Mouse (Mus musculus) kidney, embryonic 15.5 days (tissue): ENCODE measurements at regions not wholly inside any gene's neighbourhood (a gene's known extent, or its start where the extent isn't known, plus 50 kb on each side); places are given as distances from the start of the nearest gene placed in this dataset.

ENCODE experiments used
- ATAC-seq: fragments of 200-750 bp; cut with Nextera tagmentation; replicated peaks from 2 replicates; pipeline ENCODE4 v1.8.0; 2017; ENCODE audit warnings: moderate TSS enrichment; ENCODE audit not compliant: low FRiP score
- H3K27ac ChIP-seq: fragments of 300-500 bp; sonication (generic); 2 replicates; pipeline ENCODE4 v1.5.1; 2015; ENCODE audit warnings: mild to moderate bottlenecking, inconsistent platforms
- H3K27me3 ChIP-seq: fragments of 300-500 bp; sonication (generic); 2 replicates; pipeline ENCODE4 v1.6.1; 2015; ENCODE audit warnings: inconsistent platforms
- H3K36me3 ChIP-seq: fragments of 300-500 bp; sonication (generic); 2 replicates; pipeline ENCODE4 v1.6.1; 2015; ENCODE audit warnings: inconsistent platforms
- H3K4me1 ChIP-seq: fragments of 300-500 bp; sonication (generic); 2 replicates; pipeline ENCODE4 v1.6.1; 2015; ENCODE audit warnings: inconsistent platforms
- H3K4me2 ChIP-seq: fragments of 300-500 bp; sonication (generic); 2 replicates; pipeline ENCODE4 v1.6.1; 2015; ENCODE audit warnings: moderate library complexity, mild to moderate bottlenecking, inconsistent platforms
- H3K4me3 ChIP-seq: fragments of 300-500 bp; sonication (generic); replicated peaks from 2 replicates; pipeline ENCODE4 v1.5.1; 2015; ENCODE audit warnings: mild to moderate bottlenecking, inconsistent platforms
- H3K9ac ChIP-seq: fragments of 300-500 bp; sonication (generic); 2 replicates; pipeline ENCODE4 v1.6.1; 2015; ENCODE audit warnings: mild to moderate bottlenecking, inconsistent platforms
- H3K9me3 ChIP-seq: fragments of 300-500 bp; sonication (generic); replicated peaks from 2 replicates; pipeline ENCODE4 v1.6.1; 2016; ENCODE audit warnings: inconsistent platforms
- WGBS: fragments of 180-500 bp; shearing (Covaris S2); methylation state at CpG from one replicate; pipeline ENCODE4 v1.1.7; 2015; ENCODE audit warnings: mixed read lengths; 5-methylcytosine and 5-hydroxymethylcytosine counted together

DNA sequence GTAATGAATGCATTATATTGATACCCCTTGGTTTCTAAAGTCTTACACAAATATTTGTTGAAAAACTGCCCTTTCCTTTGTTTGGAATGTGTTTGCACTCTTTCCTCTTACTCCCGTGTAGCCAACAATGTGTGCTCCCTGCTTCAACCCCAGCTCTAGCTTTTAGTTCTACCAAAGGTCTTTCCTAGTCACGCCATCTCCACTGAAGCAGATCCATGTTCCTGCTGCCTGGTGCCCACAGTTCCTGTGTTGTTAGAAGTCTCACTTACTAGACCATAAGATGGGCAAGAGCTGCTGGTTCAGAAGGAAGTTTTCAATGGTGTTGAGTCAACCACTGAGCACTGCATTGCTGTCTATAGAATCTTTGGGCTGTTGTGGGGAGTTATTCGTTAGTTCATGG, 137.0 kb downstream of the Klf5 start:
- 72% methylated on average over 3 of the region's 3 CpGs for whole genome bisulfite sequencing
- no peak for ATAC-seq
- H3K27ac ChIP-seq = no peak overlapping the region
- no peak overlapping the region for H3K4me2 ChIP-seq
- no peaks in the 10 kb centered on the region for H3K27me3 ChIP-seq
- no peaks in the 10 kb centered on the region for H3K9me3 ChIP-seq
- no peak overlapping the region for H3K9ac ChIP-seq
- H3K4me3 ChIP-seq = no peak overlapping the region
- no peaks in the 10 kb centered on the region for H3K36me3 ChIP-seq
- no peaks in the 10 kb centered on the region for H3K4me1 ChIP-seq

DNA sequence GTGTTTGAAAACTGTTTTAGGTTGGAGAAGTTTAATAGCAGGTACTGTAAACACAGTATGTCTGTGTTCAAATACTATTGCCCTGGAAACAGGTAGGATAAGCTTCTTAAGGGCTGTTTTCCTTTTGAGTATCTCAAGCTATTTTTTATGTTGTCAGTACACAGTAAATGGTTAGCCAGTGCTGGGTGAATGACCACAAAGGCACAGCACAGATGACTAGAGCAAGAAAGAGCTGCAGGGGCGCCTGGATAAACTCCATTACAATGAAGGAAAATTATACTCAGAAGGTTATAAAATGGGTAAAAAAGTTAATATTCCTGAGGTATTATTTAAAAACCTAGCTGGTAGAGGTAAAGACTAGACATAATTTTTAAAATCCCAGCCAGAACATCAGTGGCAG, 137.6 kb downstream of the Klf5 start:
- WGBS = 88% methylated on average over 1 of the region's 1 CpGs
- Histone ChIP-seq H3K36me3 (no peaks in the 10 kb centered on the region), H3K4me3 (no peak overlapping the region), H3K27ac (no peak overlapping the region), H3K9me3 (no peaks in the 10 kb centered on the region), H3K4me1 (no peaks in the 10 kb centered on the region), H3K9ac (no peak overlapping the region), H3K27me3 (no peaks in the 10 kb centered on the region), H3K4me2 (no peak overlapping the region)
- ATAC-seq = no peak

DNA sequence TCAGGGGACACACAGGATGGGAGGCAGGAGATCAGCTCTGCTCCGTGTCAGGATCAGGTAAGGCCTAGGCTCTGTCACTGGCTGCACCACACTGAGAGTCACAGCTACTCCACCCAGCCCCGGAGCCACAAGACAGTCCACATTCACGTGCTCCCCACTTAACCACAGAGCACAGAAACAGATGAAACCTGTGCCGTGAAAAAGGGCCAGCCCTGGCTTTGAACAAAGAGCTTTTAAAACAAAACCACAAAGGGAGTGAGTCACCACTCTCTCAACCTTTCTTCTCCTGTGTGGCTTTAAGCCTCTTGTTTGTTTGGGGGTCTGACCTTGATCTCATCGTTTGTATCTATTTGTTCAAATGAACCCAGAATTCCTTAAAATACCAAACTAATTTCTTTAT, 150.6 kb downstream of the Klf5 start:
- WGBS = 70% methylated on average over 5 of the region's 5 CpGs
- no peaks in the 10 kb centered on the region for H3K27me3 ChIP-seq
- no peak overlapping the region for H3K4me3 ChIP-seq
- H3K4me1 ChIP-seq = no peaks in the 10 kb centered on the region
- no peak overlapping the region for H3K27ac ChIP-seq
- no peak overlapping the region for H3K4me2 ChIP-seq
- ATAC-seq = no peak
- H3K9me3 ChIP-seq = no peaks in the 10 kb centered on the region
- H3K9ac ChIP-seq = no peak overlapping the region
- no peaks in the 10 kb centered on the region for H3K36me3 ChIP-seq

DNA sequence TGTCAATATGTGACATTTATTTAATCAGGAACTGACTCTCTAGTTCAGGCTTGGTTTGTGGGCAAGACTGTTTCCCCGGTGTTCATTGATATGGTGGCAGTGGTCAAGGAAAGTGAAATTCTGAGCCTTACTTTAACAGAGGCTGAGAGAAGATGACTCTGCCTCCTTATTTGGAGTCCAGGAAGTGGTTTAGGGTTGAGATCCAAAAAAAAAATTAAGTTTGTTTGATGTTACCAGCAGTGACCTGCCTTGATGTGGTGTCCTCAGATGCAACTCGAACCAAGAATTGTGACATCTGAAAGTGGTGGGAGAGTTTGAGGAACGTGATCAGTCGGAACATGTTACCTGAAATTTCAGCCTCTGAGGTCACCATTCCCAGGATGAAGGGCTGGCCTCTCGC, 151.4 kb downstream of the Klf5 start:
- Histone ChIP-seq H3K4me3 (no peak overlapping the region), H3K27me3 (no peaks in the 10 kb centered on the region), H3K9ac (no peak overlapping the region), H3K27ac (no peak overlapping the region), H3K4me1 (no peaks in the 10 kb centered on the region), H3K36me3 (no peaks in the 10 kb centered on the region), H3K4me2 (no peak overlapping the region), H3K9me3 (no peaks in the 10 kb centered on the region)
- WGBS = 89% methylated on average over 5 of the region's 5 CpGs
- ATAC-seq = no peak

DNA sequence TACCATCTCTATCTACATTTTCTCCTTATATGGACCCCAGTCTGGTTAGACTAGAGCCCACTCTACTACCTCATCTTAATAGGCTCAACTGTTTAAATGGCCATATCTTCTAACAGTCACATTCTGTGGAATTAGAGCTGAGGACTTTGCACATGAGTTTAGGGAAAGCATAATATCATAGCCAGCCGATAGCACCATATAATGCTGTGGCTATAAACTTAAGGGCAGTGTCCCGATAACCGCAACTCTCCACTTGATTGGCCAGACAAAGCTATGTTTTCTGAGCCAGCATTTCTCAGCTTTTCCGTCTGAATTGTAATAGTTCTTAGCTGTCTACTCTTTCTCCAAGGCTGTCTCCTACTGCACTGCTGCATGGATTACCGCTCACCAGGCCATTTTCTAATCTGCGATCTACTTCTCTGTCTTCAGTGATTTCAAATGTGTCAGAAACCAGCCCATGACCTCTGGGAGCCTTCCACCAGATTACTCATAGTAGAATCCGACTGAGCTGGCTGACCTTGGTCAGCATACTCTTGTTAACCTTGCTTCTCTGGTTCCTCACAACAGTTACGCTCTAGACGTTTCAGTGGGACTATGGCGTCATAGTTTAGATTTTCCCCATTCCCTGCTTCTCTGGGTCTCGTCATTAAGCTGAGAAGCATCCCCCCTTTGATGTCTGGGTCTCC, 152.8 kb downstream of the Klf5 start:
- no peaks in the 10 kb centered on the region for H3K9me3 ChIP-seq
- H3K4me1 ChIP-seq = no peaks in the 10 kb centered on the region
- H3K4me3 ChIP-seq = no peak overlapping the region
- ATAC-seq = no peak
- no peaks in the 10 kb centered on the region for H3K27me3 ChIP-seq
- H3K27ac ChIP-seq = no peak overlapping the region
- H3K9ac ChIP-seq = no peak overlapping the region
- H3K4me2 ChIP-seq = no peak overlapping the region
- H3K36me3 ChIP-seq = no peaks in the 10 kb centered on the region
- WGBS = 86% methylated on average over 11 of the region's 11 CpGs

DNA sequence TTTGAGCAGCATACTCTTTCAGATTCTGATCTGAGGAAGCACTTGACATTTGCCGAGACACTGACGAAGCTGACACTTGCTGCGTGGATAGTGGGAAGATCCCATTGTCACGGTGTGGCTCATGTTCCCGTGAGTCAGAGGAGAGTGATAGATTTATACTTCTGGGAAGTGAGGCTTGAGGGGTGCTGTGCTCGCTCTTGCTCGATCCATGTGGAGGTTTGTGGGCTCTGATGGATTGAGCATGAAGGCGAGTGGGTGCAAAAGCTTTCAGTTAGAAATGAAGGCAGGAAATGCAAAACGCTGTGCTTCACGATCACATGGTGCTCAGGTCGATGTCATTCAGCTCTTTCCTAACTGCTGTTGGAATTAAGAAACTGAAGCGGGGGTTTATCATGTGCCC, 155.4 kb downstream of the Klf5 start:
- no peak for ATAC-seq
- 63% methylated on average over 12 of the region's 12 CpGs for WGBS
- no peak overlapping the region for H3K9ac ChIP-seq
- H3K4me2 ChIP-seq = no peak overlapping the region
- H3K36me3 ChIP-seq = no peaks in the 10 kb centered on the region
- H3K27ac ChIP-seq = no peak overlapping the region
- H3K9me3 ChIP-seq = no peaks in the 10 kb centered on the region
- H3K4me3 ChIP-seq = no peak overlapping the region
- no peaks in the 10 kb centered on the region for H3K27me3 ChIP-seq
- no peaks in the 10 kb centered on the region for H3K4me1 ChIP-seq

DNA sequence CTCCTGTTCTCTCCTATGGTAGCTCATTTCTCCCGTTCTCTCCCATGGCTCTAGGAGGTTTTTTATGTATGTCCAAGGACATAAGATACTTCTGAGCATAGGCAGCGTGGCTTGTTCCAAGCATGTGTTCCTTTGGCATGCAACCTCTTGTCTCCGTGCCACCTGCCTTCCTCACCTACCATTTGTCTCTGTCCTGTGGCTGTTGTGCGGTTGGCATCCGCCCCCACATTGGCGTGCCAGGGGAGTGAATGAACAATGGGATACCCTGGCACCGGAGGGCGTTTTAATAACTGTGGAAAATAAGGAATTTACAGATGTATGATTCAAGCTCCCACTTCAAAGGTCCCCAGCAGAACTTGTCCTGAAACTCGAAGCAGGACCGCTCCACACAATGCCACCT, 158.1 kb downstream of the Klf5 start:
- no peaks in the 10 kb centered on the region for H3K9me3 ChIP-seq
- H3K4me1 ChIP-seq = no peaks in the 10 kb centered on the region
- no peak overlapping the region for H3K4me3 ChIP-seq
- no peak overlapping the region for H3K27ac ChIP-seq
- no peak overlapping the region for H3K4me2 ChIP-seq
- ATAC-seq = no peak
- 71% methylated on average over 10 of the region's 10 CpGs for WGBS
- H3K27me3 ChIP-seq = no peaks in the 10 kb centered on the region
- H3K36me3 ChIP-seq = no peaks in the 10 kb centered on the region
- H3K9ac ChIP-seq = no peak overlapping the region

DNA sequence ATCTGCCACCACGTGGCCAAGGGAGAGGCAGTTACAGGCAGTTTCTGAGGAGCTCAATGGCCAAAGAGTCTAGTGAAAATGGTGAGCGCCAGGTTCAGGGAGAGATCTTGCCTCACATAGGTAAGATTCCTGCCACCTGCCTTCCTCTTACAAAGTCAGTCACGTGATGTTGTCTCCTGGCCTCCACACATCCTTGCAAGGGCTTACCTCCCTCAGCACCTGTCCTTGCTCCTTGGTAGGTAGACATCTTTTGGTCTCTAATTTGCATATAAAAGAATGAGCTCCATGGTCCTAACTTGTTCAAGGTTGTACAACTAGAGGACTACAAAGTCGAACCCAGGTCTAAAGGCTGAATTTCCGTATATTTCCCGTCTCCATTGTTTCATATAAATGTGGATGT, 159.1 kb downstream of the Klf5 start:
- Histone ChIP-seq H3K4me1 (no peaks in the 10 kb centered on the region), H3K4me3 (no peak overlapping the region), H3K4me2 (no peak overlapping the region), H3K9ac (no peak overlapping the region), H3K27ac (no peak overlapping the region), H3K9me3 (no peaks in the 10 kb centered on the region), H3K36me3 (no peaks in the 10 kb centered on the region), H3K27me3 (no peaks in the 10 kb centered on the region)
- ATAC-seq = no peak
- WGBS = 87% methylated on average over 6 of the region's 6 CpGs

DNA sequence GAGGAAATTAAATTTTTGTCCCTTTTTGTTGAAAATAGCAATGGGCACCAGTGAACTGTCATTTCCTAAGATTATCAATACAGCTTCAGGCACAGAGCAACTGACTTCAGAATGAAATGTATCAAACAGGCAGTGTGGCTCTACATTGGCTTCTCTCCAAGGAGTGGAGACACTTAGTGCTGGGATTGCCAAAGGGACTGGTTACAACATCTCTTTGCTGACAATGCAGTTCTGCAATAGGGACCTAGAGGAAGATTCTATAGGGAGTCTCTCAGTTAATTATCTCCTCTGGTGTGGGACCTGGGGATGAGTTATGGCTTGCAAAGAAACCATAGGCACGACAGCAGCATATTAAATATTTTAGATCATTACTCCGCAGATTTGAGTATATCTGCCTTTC, 173.6 kb downstream of the Klf5 start:
- H3K4me2 ChIP-seq = no peak overlapping the region
- no peaks in the 10 kb centered on the region for H3K27me3 ChIP-seq
- H3K27ac ChIP-seq = no peak overlapping the region
- H3K9ac ChIP-seq = no peak overlapping the region
- no peaks in the 10 kb centered on the region for H3K36me3 ChIP-seq
- H3K4me1 ChIP-seq = no peaks in the 10 kb centered on the region
- H3K4me3 ChIP-seq = no peak overlapping the region
- WGBS = 95% methylated on average over 2 of the region's 2 CpGs
- H3K9me3 ChIP-seq = no peaks in the 10 kb centered on the region
- no peak for ATAC-seq

DNA sequence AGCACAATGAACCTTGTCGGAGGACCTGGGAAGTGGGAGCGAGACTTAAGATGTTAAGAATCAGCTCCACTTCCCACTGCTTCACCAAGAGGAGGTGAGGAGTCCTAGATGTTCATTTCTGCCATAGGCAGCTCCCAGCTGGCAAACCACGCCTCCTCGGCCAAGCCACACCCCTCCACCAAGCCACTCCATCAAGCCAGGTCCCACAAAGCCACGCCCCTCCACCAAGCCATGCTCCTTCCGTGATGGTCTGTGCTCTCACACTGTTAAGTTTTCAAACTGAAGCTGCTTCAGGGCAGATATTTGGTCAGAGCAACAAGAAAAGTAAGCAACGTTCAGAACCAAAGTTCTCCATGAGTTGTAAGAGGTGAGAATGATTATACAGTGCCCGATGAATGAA, 176.8 kb downstream of the Klf5 start:
- 65% methylated on average over 8 of the region's 8 CpGs for WGBS
- no peak overlapping the region for H3K9ac ChIP-seq
- no peaks in the 10 kb centered on the region for H3K27me3 ChIP-seq
- no peaks in the 10 kb centered on the region for H3K9me3 ChIP-seq
- H3K36me3 ChIP-seq = no peaks in the 10 kb centered on the region
- peak; percentile 64; the same call in 1 of the 2 replicates for ATAC-seq
- no peak overlapping the region for H3K4me3 ChIP-seq
- no peak overlapping the region for H3K27ac ChIP-seq
- H3K4me2 ChIP-seq = no peak overlapping the region
- H3K4me1 ChIP-seq = no peaks in the 10 kb centered on the region

DNA sequence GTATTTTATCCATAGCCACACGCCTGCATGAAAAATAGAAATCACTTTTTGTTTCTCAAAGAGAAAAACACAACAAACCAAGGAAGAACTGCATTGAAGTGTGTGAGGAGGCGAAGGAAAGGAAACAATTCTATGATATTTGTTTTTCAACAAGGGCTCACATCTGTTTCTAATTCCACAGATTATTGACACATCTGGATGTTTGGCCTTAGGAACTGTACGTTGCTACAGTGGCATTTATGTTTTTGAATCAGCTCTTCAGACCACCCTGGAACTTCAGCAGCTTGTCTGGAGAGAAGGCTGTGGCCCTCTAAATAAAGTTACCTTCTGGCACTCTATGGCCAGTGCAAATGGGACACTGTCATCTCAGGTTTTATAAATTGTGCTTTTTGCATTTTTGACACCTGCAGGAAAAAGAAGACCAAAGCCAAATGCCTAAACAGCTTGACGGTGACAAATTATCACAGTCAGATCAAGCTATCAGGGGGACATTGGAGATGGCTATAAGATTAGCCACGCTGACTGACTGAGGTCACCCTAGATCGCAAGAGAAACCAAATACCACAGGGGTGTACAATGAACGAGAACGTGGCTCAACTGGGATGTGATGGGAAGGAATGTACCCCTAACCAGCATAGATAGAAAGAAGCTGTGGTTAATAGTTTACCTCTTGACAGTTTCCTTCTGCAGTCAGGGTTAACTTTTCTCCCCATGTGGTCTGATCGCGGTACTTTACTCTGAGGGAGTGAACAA, 182.0 kb downstream of the Klf5 start:
- Histone ChIP-seq H3K4me1 (no peaks in the 10 kb centered on the region), H3K36me3 (no peaks in the 10 kb centered on the region), H3K9ac (no peak overlapping the region), H3K9me3 (no peaks in the 10 kb centered on the region), H3K27ac (no peak overlapping the region), H3K4me3 (no peak overlapping the region), H3K27me3 (no peaks in the 10 kb centered on the region), H3K4me2 (no peak overlapping the region)
- WGBS = 56% methylated on average over 10 of the region's 10 CpGs
- no peak for ATAC-seq

DNA sequence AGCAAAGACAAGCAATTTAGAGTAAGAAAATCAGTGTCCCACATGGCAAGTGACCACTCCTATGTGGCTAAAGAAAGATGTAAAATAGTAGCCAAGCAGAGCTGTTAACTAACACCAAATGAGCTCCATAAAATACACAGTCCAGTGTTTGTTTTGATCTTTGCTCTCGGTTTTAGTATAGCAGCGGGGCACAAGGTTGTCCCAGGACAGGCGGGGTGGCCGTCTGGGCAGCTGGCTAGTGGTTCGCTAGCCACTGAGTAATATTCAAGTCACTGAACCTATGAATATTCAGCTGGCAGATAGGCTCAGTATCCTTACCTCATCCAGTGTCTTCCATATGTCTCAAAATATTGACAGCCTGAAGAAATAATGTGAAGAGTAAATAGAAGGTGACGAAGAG, 189.5 kb downstream of the Klf5 start:
- Histone ChIP-seq H3K27me3 (no peaks in the 10 kb centered on the region), H3K4me2 (no peak overlapping the region), H3K4me1 (no peaks in the 10 kb centered on the region), H3K9me3 (no peaks in the 10 kb centered on the region), H3K9ac (no peak overlapping the region), H3K27ac (no peak overlapping the region), H3K36me3 (no peaks in the 10 kb centered on the region), H3K4me3 (no peak overlapping the region)
- 39% methylated on average over 6 of the region's 6 CpGs for WGBS
- ATAC-seq = no peak

DNA sequence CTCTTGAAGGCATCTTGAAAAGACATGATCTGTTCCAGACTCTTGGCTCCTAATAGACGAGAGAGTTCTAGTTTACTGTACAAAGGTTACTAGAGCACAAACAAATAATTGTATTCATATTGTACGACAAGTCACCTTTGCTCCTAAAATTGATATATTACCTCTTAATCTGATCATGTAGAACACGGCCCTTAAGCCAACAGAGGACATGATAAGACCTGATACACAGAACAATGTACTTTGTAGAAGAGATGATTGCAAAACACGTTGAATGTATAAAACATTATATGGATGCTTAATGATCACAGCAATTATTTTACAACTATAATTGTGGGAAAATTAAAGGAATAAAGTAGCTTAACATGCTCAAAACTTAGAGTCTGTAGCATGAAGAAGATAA, 194.7 kb downstream of the Klf5 start:
- Histone ChIP-seq H3K4me3 (no peak overlapping the region), H3K4me1 (no peaks in the 10 kb centered on the region), H3K36me3 (no peaks in the 10 kb centered on the region), H3K27me3 (no peaks in the 10 kb centered on the region), H3K9ac (no peak overlapping the region), H3K4me2 (no peak overlapping the region), H3K9me3 (no peaks in the 10 kb centered on the region), H3K27ac (no peak overlapping the region)
- no peak for ATAC-seq
- 78% methylated on average over 4 of the region's 4 CpGs for WGBS
